Mouse (Mus musculus): ENCODE data around the gene Kctd18.

DNA sequence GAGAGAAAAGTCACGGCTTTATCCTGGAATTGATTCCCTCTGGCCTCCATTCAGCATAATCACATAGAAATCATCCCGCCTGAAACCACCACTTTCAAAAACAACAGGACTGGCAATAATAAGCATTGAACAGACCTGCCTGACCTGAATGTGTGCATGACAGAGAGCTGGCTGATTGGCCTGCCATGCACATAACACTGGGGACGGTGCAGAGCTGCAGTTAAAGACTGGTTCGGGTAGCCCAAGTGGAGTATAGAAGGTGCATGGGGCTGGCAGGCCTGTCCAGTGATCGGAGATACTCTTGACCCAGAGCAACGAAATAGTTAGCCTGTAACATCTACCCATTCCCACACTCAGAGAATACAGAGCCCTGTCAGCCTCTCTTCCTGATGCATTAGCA, 76.5 kb downstream of the Kctd18 start:
- TF ChIP-seq CTCF (IDR thresholded peaks at IDR 0.05; ENCODE audit: low read depth) (no peak), EP300 (IDR thresholded peaks at IDR 0.05; ENCODE audit: low read depth) (no peak)

All from liver, embryonic 14.5 days (tissue).